Mouse (Mus musculus): ENCODE data around the gene Atg4c.

GRCm38 (mm10) chr4:99224790-99225189, 31.1 kb downstream of the Atg4c start:
- TF ChIP-seq CTCF (IDR thresholded peaks at IDR 0.05; ENCODE audit: low read depth, low read length) (no peak), POLR2A (IDR thresholded peaks at IDR 0.05; ENCODE audit: extremely low read depth, insufficient read depth, low read length) (no peak)
